Mouse (Mus musculus): Measurements from ENCODE around the gene Atad3a. TPM values are rescaled to one million over a fixed set of nuclear protein-coding genes. Genes with fewer than 3 reads are reported as not detected.
"Not testable (repeated sequence)": the region's sequence is repeated elsewhere in the genome, so short reads cannot be mapped to it uniquely, and the experiment has no call there.

The Atad3a gene
- polyA plus RNA-seq, 1 experiment: 72.9 TPM

DNA sequence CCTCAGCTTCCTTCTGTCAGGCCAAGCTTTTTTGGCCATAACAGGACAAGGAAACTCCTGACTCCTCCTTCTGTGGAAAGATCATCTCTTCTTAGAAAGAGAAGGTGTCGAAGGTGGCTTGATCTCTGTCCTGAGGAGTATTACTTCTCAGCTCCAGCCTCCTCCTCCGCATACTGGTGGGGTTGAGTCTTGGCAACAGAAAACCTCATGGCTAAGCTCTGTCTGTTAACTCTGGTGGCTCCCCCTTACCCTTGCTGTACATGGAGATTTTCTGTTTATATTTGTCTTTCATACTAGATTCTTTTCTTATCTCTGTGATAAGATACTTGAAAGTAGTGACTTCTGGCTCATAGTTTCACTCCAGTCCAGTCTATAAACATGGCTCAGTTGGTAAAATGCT, 32.8 kb upstream of the Atad3a start:
- Histone ChIP-seq H3K36me3 (ENCODE audit: control insufficient read depth, insufficient read depth) (no peaks in the 10 kb centered on the region), H3K27me3 (ENCODE audit: control insufficient read depth, insufficient read depth, insufficient read length) (peaks cover 20% of the 10 kb centered on the region), H3K79me2 (ENCODE audit: control insufficient read depth, insufficient read depth) (no peaks in the 10 kb centered on the region), H3ac (ENCODE audit: control insufficient read depth, insufficient read length, low read depth) (no peak overlapping the region), H3K79me3 (ENCODE audit: low read depth) (no peaks in the 10 kb centered on the region), H3K4me3 (ENCODE audit: insufficient read depth, poor library complexity, severe bottlenecking) (no peak overlapping the region)
- TF ChIP-seq CEBPB (IDR thresholded peaks at IDR 0.05; ENCODE audit: low read depth): no peak
- TF ChIP-seq MYOG (IDR thresholded peaks at IDR 0.05; ENCODE audit: control insufficient read depth, extremely low read depth, insufficient read length): no peak
- TF ChIP-seq MAX (IDR thresholded peaks at IDR 0.05): no peak
- TF ChIP-seq FOSL1 (IDR thresholded peaks at IDR 0.05; ENCODE audit: insufficient read depth, low read length, poor library complexity, severe bottlenecking): no peak
- TF ChIP-seq CTCF (IDR thresholded peaks at IDR 0.05; ENCODE audit: control insufficient read depth, insufficient read depth, insufficient read length): no peak
- TF ChIP-seq USF1 (IDR thresholded peaks at IDR 0.05; ENCODE audit: low read depth): no peak
- no peak for TF ChIP-seq MYOD1 (IDR thresholded peaks at IDR 0.05; ENCODE audit: control insufficient read depth, insufficient read length, low read depth)

DNA sequence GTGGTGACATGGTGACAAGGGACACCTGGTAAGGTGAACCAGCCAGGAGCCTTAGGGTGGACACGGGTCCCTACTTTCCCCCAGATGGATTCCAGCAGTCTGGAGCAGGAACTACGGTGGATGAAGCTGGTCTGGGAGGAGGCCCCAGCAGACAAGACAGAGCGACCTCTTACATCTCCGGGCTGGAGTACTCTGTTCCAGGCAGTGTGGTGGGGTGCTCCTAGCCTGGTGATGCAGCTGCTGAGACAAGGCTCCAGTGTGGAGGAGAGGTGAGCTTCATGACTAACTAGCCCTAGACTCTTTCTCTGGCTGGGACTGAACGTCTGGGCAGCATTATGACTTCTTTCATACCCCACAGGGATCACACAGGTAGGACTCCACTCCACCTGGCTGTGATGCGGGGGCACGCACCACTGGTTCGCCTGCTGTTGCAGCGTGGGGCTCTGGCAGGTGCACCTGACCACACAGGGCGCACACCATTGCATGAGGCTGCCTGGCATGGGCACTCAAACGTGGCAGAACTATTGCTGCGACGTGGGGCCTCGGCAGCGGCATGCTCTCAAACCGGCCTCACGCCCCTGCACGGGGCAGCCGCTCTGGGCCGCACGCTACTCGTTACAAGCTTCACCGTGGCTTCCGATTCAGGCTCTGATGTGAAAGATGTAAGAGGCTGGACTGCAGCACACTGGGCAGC, 30.5 kb upstream of the Atad3a start:
- Histone ChIP-seq H3ac (ENCODE audit: control insufficient read depth, insufficient read length, low read depth) (no peak overlapping the region), H3K4me3 (ENCODE audit: insufficient read depth, poor library complexity, severe bottlenecking) (no peak overlapping the region), H3K79me3 (ENCODE audit: low read depth) (no peaks in the 10 kb centered on the region), H3K79me2 (ENCODE audit: control insufficient read depth, insufficient read depth) (no peaks in the 10 kb centered on the region), H3K36me3 (ENCODE audit: control insufficient read depth, insufficient read depth) (no peaks in the 10 kb centered on the region), H3K27me3 (ENCODE audit: control insufficient read depth, insufficient read depth, insufficient read length) (peaks cover 20% of the 10 kb centered on the region)
- TF ChIP-seq MYOD1 (IDR thresholded peaks at IDR 0.05; ENCODE audit: control insufficient read depth, insufficient read length, low read depth): no peak
- TF ChIP-seq USF1 (IDR thresholded peaks at IDR 0.05; ENCODE audit: low read depth): no peak
- no peak for TF ChIP-seq MYOG (IDR thresholded peaks at IDR 0.05; ENCODE audit: control insufficient read depth, extremely low read depth, insufficient read length)
- no peak for TF ChIP-seq CTCF (IDR thresholded peaks at IDR 0.05; ENCODE audit: control insufficient read depth, insufficient read depth, insufficient read length)
- no peak for TF ChIP-seq CEBPB (IDR thresholded peaks at IDR 0.05; ENCODE audit: low read depth)
- TF ChIP-seq MAX (IDR thresholded peaks at IDR 0.05): no peak
- TF ChIP-seq FOSL1 (IDR thresholded peaks at IDR 0.05; ENCODE audit: insufficient read depth, low read length, poor library complexity, severe bottlenecking): no peak

DNA sequence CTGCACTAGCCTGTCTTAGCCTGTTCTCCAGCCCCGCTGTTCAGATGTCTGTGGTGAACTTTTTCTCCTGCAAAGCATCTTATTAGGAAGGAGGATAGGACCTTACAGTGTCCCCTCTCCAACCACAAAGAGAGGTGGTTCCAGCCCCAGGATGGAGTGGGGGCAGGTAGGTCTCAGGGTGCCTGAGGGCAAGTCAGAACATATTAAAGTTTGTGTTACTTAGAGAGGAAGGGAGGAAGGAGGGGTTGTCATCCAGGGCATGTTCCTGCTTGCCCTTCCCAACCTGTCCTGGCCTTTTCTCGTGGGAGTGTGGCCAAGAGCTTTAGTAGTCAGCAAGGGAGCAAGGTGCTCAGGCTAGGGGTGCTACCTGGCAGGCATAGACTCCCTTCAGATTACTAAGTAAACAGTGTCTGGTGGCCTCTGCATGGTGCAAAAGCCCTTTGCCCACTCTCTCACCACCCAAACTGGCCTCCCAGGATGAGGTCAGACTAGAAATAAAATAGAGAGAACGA, 29.8 kb upstream of the Atad3a start:
- Histone ChIP-seq H3K27me3 (ENCODE audit: control insufficient read depth, insufficient read depth, insufficient read length) (peaks cover 16% of the 10 kb centered on the region), H3K36me3 (ENCODE audit: control insufficient read depth, insufficient read depth) (no peaks in the 10 kb centered on the region), H3K4me3 (ENCODE audit: insufficient read depth, poor library complexity, severe bottlenecking) (no peak overlapping the region), H3K79me3 (ENCODE audit: low read depth) (no peaks in the 10 kb centered on the region), H3K79me2 (ENCODE audit: control insufficient read depth, insufficient read depth) (no peaks in the 10 kb centered on the region), H3ac (ENCODE audit: control insufficient read depth, insufficient read length, low read depth) (no peak overlapping the region)
- TF ChIP-seq CTCF (IDR thresholded peaks at IDR 0.05; ENCODE audit: control insufficient read depth, insufficient read depth, insufficient read length) (no peak), FOSL1 (IDR thresholded peaks at IDR 0.05; ENCODE audit: insufficient read depth, low read length, poor library complexity, severe bottlenecking) (no peak), CEBPB (IDR thresholded peaks at IDR 0.05; ENCODE audit: low read depth) (no peak), MYOD1 (IDR thresholded peaks at IDR 0.05; ENCODE audit: control insufficient read depth, insufficient read length, low read depth) (no peak)

DNA sequence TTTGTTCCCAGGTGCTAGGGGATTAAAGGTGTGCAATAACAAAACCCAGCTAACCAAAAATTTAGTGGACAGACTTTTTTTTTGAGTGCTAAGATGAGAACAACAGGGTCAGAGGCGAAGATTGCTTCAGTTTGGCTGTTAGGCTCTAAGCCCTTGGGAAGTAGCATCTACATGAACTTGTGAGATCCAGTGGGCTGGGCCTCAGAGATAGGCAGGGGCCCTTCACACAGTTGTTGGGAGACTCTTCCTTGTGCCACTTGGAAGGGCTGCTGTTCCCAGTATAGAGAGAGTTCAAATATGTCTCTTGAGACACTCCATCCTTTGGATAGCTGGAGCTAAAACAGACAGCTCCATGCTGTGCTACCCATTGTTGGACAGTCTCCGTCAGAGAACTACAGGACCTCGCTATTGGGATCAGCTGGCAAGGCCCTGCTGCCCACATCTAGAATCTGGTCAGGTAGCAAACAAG, 29.2 kb upstream of the Atad3a start, which contains the start of gene Ankrd65:
Gene Ankrd65 (plus strand): TSS at position 419 of the 469 bp plus-strand sequence.
- no peak within 1 kb of the TSS for H3K4me3 ChIP-seq (ENCODE audit: insufficient read depth, poor library complexity, severe bottlenecking)
- TF ChIP-seq CTCF (IDR thresholded peaks at IDR 0.05; ENCODE audit: control insufficient read depth, insufficient read depth, insufficient read length) (no peak), CEBPB (IDR thresholded peaks at IDR 0.05; ENCODE audit: low read depth) (no peak), USF1 (IDR thresholded peaks at IDR 0.05; ENCODE audit: low read depth) (no peak), MYOD1 (IDR thresholded peaks at IDR 0.05; ENCODE audit: control insufficient read depth, insufficient read length, low read depth) (no peak), MYOG (IDR thresholded peaks at IDR 0.05; ENCODE audit: control insufficient read depth, extremely low read depth, insufficient read length) (no peak), MAX (IDR thresholded peaks at IDR 0.05) (no peak)
- H3K36me3 ChIP-seq (ENCODE audit: control insufficient read depth, insufficient read depth): no peaks in the 10 kb centered on the region
- H3K27me3 ChIP-seq (ENCODE audit: control insufficient read depth, insufficient read depth, insufficient read length): peaks cover 16% of the 10 kb centered on the region
- H3K79me2 ChIP-seq (ENCODE audit: control insufficient read depth, insufficient read depth): no peaks in the 10 kb centered on the region
- no peak within 1 kb of the TSS for H3ac ChIP-seq (ENCODE audit: control insufficient read depth, insufficient read length, low read depth)
- no peaks in the 10 kb centered on the region for H3K79me3 ChIP-seq (ENCODE audit: low read depth)

DNA sequence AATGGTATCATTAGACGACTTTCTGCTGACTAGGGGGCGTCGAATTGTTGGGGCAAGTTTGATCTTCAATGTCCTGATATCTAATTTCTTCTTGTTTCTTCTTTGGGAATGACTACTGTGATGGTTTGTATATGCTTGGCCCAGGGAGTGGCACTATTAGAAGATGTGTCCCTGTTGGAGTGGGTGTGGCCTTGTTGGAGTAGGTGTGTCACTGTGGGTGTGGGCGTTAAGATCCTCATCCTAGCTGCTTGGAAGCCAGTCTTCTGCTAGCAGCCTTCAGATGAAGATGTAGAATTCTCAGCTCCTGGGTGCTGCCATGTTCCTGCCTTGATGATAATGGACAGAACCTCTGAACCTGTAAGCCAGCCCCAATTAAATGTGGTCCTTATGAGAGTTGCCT, 27.9 kb upstream of the Atad3a start:
- H3K79me3 ChIP-seq (ENCODE audit: low read depth): not testable (repeated sequence)
- H3K27me3 ChIP-seq (ENCODE audit: control insufficient read depth, insufficient read depth, insufficient read length): peaks cover 16% of the 10 kb centered on the region

DNA sequence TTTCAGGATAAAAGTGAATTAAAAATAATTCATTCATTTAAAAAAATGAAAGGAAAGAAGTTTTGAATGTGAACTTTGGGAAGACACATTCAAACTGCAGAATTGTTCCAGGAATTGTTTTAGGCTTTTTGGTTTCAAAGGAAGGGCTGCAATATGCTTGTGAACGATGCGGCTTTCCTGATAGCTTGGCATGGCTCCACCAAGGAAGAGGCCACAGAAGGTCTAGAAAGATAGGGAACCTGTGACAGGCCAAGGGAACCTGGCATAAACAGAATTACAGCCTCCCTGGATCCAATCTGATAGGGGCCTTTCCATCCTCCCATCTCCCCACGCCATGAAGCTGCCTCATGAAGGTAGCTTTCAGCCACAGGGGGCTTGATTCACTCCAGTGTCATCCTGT, 27.4 kb upstream of the Atad3a start:
- H3K27me3 ChIP-seq (ENCODE audit: control insufficient read depth, insufficient read depth, insufficient read length): peaks cover 16% of the 10 kb centered on the region
- no peaks in the 10 kb centered on the region for H3K36me3 ChIP-seq (ENCODE audit: control insufficient read depth, insufficient read depth)
- no peaks in the 10 kb centered on the region for H3K79me3 ChIP-seq (ENCODE audit: low read depth)
- H3K4me3 ChIP-seq (ENCODE audit: insufficient read depth, poor library complexity, severe bottlenecking): no peak overlapping the region
- H3ac ChIP-seq (ENCODE audit: control insufficient read depth, insufficient read length, low read depth): no peak overlapping the region
- no peaks in the 10 kb centered on the region for H3K79me2 ChIP-seq (ENCODE audit: control insufficient read depth, insufficient read depth)
- TF ChIP-seq FOSL1 (IDR thresholded peaks at IDR 0.05; ENCODE audit: insufficient read depth, low read length, poor library complexity, severe bottlenecking) (no peak), CTCF (IDR thresholded peaks at IDR 0.05; ENCODE audit: control insufficient read depth, insufficient read depth, insufficient read length) (no peak), MAX (IDR thresholded peaks at IDR 0.05) (no peak), CEBPB (IDR thresholded peaks at IDR 0.05; ENCODE audit: low read depth) (no peak)

More for the DNA sequence above, 27.9 kb upstream of the Atad3a start:
- not testable (repeated sequence) for H3K79me2 ChIP-seq (ENCODE audit: control insufficient read depth, insufficient read depth); H3ac ChIP-seq (ENCODE audit: control insufficient read depth, insufficient read length, low read depth); H3K36me3 ChIP-seq (ENCODE audit: control insufficient read depth, insufficient read depth); H3K4me3 ChIP-seq (ENCODE audit: insufficient read depth, poor library complexity, severe bottlenecking)

All from C2C12 (cell line).